Mouse (Mus musculus): ENCODE data around the gene Cuedc1.

The Cuedc1 gene

GRCm38 (mm10) chr11:88086737-88087627, 10.9 kb upstream of the Cuedc1 start:
- DNase-seq (ENCODE audit: low spot score): peak; percentile 92

GRCm38 (mm10) chr11:88089150-88089549, 8.7 kb upstream of the Cuedc1 start:
- no peak for DNase-seq (ENCODE audit: low spot score)

- DNase-seq (ENCODE audit: low spot score): no peak
Observed at GRCm38 (mm10) chr11:88090293-88090692, 7.6 kb upstream of the Cuedc1 start.

- no peak for DNase-seq (ENCODE audit: low spot score)
Observed at GRCm38 (mm10) chr11:88091949-88092348, 5.9 kb upstream of the Cuedc1 start.

- no peak for DNase-seq (ENCODE audit: low spot score)
Observed at GRCm38 (mm10) chr11:88097173-88097572, 685 bp upstream of the Cuedc1 start.

GRCm38 (mm10) chr11:88098787-88099598, 1.1 kb downstream of the Cuedc1 start:
- peak; percentile 72 for DNase-seq (ENCODE audit: low spot score)

GRCm38 (mm10) chr11:88099599-88100023, 1.8 kb downstream of the Cuedc1 start:
- DNase-seq (ENCODE audit: low spot score): no peak

- DNase-seq (ENCODE audit: low spot score): no peak
Observed at GRCm38 (mm10) chr11:88100170-88100569, 2.3 kb downstream of the Cuedc1 start.

GRCm38 (mm10) chr11:88103214-88103941, 5.5 kb downstream of the Cuedc1 start:
- no peak for DNase-seq (ENCODE audit: low spot score)

GRCm38 (mm10) chr11:88105494-88106291, 7.8 kb downstream of the Cuedc1 start:
- DNase-seq (ENCODE audit: low spot score): no peak

- DNase-seq (ENCODE audit: low spot score): no peak
Observed at GRCm38 (mm10) chr11:88106292-88106554, 8.4 kb downstream of the Cuedc1 start.

- peak; percentile 27 for DNase-seq (ENCODE audit: low spot score)
Observed at GRCm38 (mm10) chr11:88107365-88107764, 9.5 kb downstream of the Cuedc1 start.

GRCm38 (mm10) chr11:88110031-88110594, 12.3 kb downstream of the Cuedc1 start:
- no peak for DNase-seq (ENCODE audit: low spot score)

GRCm38 (mm10) chr11:88112078-88112477, 14.2 kb downstream of the Cuedc1 start:
- no peak for DNase-seq (ENCODE audit: low spot score)

- DNase-seq (ENCODE audit: low spot score): no peak
Observed at GRCm38 (mm10) chr11:88112677-88113333, 14.9 kb downstream of the Cuedc1 start.

GRCm38 (mm10) chr11:88113543-88114271, 15.8 kb downstream of the Cuedc1 start:
- DNase-seq (ENCODE audit: low spot score): no peak

GRCm38 (mm10) chr11:88114871-88115301, 17.0 kb downstream of the Cuedc1 start:
- DNase-seq (ENCODE audit: low spot score): no peak

- DNase-seq (ENCODE audit: low spot score): no peak
Observed at GRCm38 (mm10) chr11:88116568-88116967, 18.7 kb downstream of the Cuedc1 start.

- no peak for DNase-seq (ENCODE audit: low spot score)
Observed at GRCm38 (mm10) chr11:88117356-88118090, 19.7 kb downstream of the Cuedc1 start.

Measured in layer of hippocampus, adult 11-12 months (tissue).